Mouse (Mus musculus) natural killer cell, adult 2 months (primary cell): Measurements from ENCODE around the gene Rnf220.

ENCODE experiments used
- DNase-seq, 2 experiments: peaks; one replicate each; pipeline ENCODE4 v3.0.0; 2022; ENCODE audit warnings: low spot score in 2 of 2

Rnf220 gene

DNA sequence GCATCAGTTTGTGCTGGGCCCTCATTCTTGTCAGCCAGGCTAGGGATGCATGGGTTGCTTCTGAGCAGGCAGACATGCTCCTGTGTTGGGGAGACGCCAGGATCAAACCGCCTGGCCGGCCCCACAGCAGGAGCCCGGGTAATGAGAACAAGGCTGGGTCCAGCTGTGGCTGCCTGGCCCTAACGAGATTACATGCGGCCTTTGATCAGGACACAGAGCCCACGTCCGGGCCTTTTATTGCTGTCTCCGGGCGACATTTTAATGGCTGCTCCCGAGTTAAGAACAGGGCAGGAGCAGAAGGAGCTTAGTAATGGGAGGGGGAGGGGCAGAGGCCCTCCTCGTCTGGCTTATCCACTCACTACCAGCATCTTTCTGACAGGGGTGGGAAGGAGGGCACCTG lies 224.4 kb downstream of the Rnf220 start:
- DNase-seq: no peak

DNA sequence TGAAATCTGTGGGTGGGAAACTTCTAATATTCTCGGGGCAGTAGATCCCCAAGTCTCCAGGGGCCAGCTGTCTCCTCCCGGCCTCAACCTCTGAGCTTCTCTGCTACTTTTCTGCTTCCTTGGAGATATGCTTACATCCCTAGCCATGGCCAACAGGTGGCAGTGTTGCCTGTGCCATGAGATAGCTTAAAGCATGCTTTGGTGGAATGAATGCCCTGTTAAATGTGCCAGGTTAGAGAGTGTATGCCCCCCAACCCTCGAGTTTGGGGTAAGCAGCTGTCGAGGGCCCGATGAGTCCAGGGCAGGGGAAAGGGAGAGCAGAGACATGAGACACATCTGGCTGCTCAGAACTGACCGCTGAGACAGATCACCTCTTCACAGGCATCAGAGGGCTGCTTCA lies 226.6 kb downstream of the Rnf220 start:
- peak; percentile 46 to 66 for DNase-seq

GRCm38 (mm10) chr4:117267831-117268437 lies 228.9 kb downstream of the Rnf220 start:
- no peak for DNase-seq

GRCm38 (mm10) chr4:117267284-117267683 lies 229.6 kb downstream of the Rnf220 start:
- DNase-seq: peak; percentile 67 to 70

- no peak for DNase-seq
Observed at GRCm38 (mm10) chr4:117262987-117263386, 233.9 kb downstream of the Rnf220 start.

DNA sequence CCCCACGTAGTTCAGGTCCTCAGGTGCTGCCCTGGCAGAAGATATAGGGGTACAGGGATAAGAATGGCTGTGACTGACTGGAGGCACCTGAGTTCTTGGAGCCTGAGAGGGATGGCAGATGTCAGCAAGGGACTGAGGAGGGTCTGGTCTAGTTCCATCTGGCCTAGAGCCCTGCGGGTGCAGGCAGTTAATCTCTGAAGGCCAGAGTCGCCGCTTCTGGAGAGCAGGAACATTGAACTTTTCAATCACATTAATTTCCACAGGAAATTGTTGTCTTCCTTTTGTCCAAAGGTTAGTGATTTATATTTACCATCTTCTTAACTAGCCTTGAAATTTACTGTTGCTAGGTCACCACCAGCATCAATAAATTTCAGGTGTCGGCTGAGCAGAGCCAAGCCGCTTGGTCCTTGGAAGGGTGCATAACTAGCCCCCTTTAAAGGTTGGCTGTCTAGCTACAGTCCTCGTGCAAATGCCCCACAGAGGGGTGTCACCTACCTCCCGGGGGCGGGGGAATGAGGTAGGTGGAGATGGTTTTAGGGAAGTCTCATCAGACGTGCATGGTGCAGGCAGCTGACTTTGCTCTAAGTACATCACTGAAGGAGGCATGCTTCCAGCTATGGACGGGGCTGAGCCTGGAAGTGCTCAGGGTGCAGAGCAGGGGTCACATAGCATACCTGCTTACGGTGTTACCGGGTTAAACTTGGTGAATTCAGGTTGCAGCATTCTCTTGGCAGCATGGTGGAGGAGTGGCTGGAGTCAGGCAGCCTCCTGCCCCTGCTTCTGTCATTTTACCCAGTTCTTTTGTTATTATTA lies 234.5 kb downstream of the Rnf220 start:
- no peak for DNase-seq

DNA sequence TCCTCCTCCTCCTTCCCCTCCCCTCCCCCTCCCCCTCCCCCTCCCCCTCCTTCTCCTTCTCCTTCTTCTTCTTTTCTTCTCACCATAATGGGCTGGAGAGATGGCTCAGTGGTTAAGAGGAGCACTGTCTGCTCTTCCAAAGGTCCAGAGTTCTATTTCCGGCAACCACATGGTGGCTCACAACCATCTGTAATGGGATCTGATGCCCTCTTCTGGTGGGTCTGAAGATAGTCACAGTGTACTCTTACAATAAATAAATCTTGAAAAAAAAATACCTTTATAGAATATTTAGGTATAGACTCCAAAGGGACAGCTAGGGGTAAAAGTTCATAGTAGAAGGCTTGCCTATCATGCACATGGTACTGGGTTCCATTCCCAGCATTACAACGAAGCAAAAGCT lies 235.6 kb downstream of the Rnf220 start:
- DNase-seq: no peak

DNA sequence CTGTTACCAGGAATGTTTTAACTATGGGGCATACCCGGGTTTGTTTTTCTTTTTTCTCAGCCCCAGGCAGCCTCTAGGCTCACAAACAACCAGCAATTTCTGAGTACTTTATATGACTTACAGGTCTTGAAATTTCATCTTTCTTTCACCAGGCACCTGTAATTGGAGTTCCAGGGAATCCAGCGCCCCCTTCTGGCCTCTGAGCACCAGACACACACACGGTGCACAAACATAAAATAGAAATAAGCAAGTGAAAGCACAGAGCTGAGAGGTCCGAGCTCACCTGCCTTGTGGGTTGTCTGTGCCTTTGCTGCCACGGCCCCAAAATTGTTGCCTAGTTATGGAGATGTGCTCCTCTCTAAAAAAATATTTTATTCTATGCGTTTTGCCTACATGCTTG lies 236.9 kb downstream of the Rnf220 start:
- DNase-seq: peak in 1 of 2 experiments; percentile 12

DNA sequence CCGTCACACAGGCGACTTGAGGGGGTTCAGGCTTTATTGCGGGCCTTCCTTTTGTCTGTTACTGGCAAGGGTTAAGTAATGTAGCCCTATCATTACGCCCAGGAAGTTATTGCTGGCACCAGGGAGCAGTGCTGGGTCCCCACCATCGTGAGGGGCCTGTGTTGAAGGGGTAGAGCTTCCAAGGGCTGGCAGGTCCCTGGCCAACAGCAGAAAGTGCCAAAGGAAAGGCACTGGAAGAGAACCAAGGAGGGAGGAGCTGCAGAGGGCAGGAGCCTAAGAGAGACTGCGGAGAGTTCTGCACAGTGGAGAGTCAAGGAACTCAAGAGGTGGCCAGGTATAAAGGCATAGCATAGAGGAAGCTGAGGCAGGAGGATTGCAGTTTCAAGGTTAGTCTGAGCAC lies 242.2 kb downstream of the Rnf220 start:
- DNase-seq: no peak

DNA sequence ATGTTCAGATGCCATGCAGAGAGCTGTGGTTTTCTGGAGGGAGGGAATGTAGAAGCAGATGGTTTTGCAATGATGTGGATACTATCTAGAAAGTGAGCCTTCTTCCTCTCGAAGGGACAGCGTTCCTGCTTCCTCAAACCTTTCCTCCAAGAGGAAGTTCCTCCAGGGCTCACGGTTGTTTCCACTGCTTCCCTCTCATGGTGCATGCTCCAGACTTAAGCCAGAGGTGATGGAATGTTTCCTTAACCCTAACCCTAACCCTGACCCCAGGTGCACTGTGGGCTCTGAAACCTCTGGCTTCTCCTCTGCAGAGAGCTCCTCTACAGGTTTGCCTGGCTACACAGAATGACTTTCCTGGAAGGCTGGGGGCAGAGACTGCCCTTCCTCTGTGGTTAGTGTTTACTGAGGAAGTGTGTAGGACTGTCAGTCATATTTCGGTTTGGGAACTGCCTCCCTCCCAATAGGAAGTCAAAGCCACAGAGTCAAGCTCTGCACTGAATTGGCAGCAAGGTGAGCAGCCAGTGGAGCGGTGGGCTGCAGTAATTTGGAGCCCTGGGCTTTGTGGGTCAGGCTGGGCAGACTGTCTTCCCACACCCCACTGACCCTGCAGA lies 242.7 kb downstream of the Rnf220 start:
- DNase-seq: no peak

GRCm38 (mm10) chr4:117253218-117254016 lies 243.4 kb downstream of the Rnf220 start:
- no peak for DNase-seq

DNA sequence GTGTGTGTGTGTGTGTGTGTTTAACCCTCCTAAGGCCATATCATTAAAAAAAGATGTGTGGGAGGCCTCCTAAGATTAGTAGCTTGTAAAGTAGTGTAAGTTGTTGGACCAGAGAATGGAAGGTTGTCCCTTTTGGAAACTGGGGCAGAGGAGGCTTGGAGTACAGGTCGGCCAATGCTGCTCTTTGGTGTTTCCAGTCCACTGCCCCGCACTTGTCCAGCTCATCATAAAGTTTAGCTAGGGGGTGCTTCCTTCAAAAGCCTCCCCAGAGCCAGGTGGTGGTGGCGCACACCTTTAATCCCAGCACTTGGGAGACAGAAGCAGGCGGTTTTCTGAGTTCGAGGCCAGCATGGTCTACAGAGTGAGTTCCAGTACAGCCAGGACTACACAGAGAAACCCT lies 244.1 kb downstream of the Rnf220 start:
- DNase-seq: no peak

DNA sequence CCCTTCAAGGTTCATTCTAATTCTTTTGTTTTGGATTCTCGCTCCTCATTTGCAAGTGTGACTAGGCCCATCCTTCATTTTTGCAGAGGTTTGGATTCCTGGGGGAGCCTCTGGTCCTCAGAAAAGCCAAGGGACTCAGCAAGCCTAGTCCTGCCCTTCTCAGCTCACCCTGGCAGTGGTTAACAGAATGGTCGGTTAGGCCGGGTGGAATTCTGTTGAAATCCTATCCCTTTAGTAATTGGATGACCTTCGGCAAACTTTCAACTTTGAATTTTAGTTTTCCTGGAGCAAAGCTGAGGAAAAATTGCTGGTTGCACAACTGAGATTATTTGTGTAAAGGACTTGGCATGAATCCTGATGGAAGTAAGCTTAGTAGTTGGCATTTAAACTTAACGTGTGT lies 244.5 kb downstream of the Rnf220 start:
- no peak for DNase-seq

DNA sequence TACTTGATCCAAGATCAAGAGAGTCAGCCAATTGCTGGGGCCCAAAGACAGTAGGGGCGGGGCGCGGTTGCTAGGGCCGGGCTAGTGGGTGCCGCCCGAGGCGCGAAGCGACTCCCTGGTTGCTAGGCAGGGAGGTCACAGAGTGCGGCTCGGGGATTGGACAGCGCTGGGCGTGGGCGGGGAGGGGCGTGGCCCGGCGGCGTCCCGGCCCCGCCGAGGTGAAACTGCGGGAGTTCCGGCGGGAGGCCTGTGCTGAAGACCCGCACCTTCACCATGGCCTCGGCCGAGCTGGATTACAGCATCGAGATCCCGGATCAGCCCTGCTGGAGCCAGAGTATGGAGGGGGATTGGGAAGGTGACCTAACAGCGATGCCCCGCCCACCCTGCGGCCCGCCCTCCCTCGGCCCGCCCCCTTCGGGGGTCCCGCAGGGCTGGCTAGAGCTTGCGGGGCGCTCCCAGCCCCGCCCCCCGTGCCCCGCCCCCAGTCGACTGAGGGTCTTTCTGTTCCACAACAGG lies 245.0 kb downstream of the Rnf220 start, which contains the start of the genes Tmem53 and Armh1:
Gene Tmem53, plus strand, starts transcription at position 151 of the 516 bp plus-strand sequence.
Gene Armh1, minus strand, starts transcription at position 325 of the 516 bp plus-strand sequence.
- peak; percentile 89 to 90 for DNase-seq

- no peak for DNase-seq
Observed at GRCm38 (mm10) chr4:117250982-117251381, 245.9 kb downstream of the Rnf220 start.

DNA sequence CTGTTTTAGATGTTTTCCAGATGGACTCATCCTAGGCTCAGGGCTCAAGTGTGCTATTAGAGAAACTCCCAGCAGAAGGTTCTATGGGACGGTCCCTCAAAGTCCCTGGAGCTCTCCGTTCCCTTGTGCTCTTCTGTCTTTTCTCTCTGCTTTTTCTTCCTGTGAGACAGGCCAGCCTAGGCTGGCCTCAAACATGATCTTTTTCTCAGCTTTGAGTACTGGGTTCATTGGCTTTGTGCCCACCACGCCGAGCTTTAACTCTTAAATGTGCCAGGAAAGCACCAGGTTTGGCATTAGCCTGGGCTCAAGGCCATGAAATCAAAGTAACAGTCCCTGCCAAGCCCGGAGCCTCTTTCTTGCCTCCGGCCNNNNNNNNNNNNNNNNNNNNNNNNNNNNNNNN lies 256.0 kb downstream of the Rnf220 start:
- no peak for DNase-seq

DNA sequence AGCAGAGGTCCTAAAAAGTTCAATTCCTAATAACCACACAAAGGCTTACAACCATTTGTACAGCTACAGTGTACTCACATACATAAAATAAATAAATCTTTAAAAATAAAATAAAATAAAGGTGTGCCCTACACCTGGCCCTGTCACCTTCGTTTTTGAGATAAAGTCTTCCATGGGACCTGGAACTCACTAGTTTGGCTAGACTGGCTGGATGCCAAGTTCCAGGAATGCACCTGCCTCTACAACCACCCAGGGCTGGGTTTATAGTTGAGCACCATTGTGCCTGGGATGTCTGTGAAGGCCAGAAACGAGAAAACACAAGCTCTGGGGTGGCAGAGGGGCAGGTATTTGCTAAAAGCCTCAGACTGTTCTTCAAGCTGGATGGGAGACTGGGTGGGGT lies 257.7 kb downstream of the Rnf220 start:
- no peak for DNase-seq

- DNase-seq: no peak
Observed at GRCm38 (mm10) chr4:117235822-117236221, 261.0 kb downstream of the Rnf220 start.

- no peak for DNase-seq
Observed at GRCm38 (mm10) chr4:117234166-117234741, 262.6 kb downstream of the Rnf220 start.

GRCm38 (mm10) chr4:117231208-117231607 lies 265.6 kb downstream of the Rnf220 start:
- DNase-seq: no peak

GRCm38 (mm10) chr4:117230331-117230730 lies 266.5 kb downstream of the Rnf220 start:
- no peak for DNase-seq
